ENCODE assay signal across 8 mouse cellular contexts in the genomic region with DNA sequence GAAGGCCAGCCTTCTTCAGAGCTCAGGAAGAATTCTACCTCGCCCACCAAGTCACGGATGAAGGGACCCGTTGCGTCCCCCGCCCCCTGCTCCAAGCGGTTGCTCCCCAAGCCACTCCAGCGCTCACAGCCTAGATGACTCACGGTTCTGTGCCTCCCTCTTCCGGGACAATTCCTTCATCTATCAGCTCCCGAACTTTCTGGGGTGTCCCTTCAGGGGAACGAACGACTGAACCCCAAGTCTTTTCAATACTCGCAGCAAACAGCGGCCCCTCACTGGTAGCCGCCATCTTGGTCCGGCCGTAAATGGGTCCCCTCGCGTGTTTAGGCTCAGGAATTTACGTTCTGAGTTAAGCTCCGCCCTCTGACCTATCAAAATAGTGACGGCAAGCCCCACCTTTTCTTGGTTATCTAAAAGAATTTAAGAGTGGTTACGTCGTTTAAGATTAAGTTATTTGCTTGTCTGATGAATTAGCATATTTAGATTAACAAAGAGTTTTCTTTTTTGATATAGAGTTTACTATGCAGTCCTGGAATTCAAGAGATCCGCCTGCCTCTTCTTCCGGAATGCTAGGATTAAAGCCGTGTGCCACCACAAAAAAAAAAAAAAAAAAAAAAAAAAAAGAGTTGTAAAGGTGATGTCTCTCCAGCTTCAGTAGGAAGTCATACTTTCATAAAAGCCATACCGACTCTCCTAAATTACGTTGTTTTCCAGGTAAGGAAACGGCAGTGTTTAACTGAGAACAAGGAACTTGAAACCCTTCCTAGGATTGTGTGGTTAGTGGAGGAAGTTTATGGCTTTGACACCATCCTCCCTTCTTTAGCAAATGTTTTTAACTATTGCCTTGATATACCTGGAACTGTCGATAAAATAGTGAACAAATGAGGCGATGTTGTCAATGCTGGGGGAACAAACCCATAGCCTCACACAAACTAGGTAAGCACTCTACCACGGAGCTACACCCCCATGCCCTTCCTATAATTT. TPM values are rescaled to one million over a fixed set of nuclear protein-coding genes. Genes with fewer than 3 reads are reported as not detected.
DNase-seq lines count a peak whose midpoint lies in the region; ATAC-seq lines count a peak whose summit lies in the region.

TSS of gene Zc3hc1 (minus strand) at position 315 of the 984 bp plus-strand sequence.

- H3K9ac ChIP-seq in embryonic facial prominence, embryonic 11.5 days (replicated peaks; ENCODE audit: low read length), result peak within 1 kb of the TSS; percentile 73
- H3K9ac ChIP-seq in limb, embryonic 11.5 days (ENCODE audit: low read length), result peak within 1 kb of the TSS; percentile 68
- peak within 1 kb of the TSS; percentile 74 for H3K9ac ChIP-seq in midbrain, embryonic 14.5 days (replicated peaks; ENCODE audit: low read length)

- no peak within 1 kb of the TSS for H3K27ac ChIP-seq in embryonic facial prominence, embryonic 11.5 days (replicated peaks; ENCODE audit: low read depth, low read length)
- H3K27ac ChIP-seq in limb, embryonic 11.5 days (replicated peaks; ENCODE audit: low read depth, low read length), result no peak within 1 kb of the TSS
- H3K27ac ChIP-seq in midbrain, embryonic 14.5 days (replicated peaks; ENCODE audit: low read depth, low read length), result peak within 1 kb of the TSS; percentile 67

- no peaks in the 10 kb centered on the region for H3K9me3 ChIP-seq in embryonic facial prominence, embryonic 11.5 days (replicated peaks; ENCODE audit: control insufficient read depth, low read length)
- H3K9me3 ChIP-seq in limb, embryonic 11.5 days (ENCODE audit: control insufficient read depth, low read length), result no peaks in the 10 kb centered on the region
- H3K9me3 ChIP-seq in midbrain, embryonic 14.5 days (ENCODE audit: control insufficient read depth, low read length), result no peaks in the 10 kb centered on the region

- H3K27me3 ChIP-seq in embryonic facial prominence, embryonic 11.5 days (ENCODE audit: control insufficient read depth, insufficient read depth, low read length), result no peaks in the 10 kb centered on the region
- H3K27me3 ChIP-seq in limb, embryonic 11.5 days (ENCODE audit: control insufficient read depth, insufficient read depth, low read length), result no peaks in the 10 kb centered on the region
- no peaks in the 10 kb centered on the region for H3K27me3 ChIP-seq in midbrain, embryonic 14.5 days (ENCODE audit: control insufficient read depth, insufficient read depth, low read length)

- H3K4me1 ChIP-seq in embryonic facial prominence, embryonic 11.5 days (ENCODE audit: control insufficient read depth, insufficient read depth, low read length), result no peaks in the 10 kb centered on the region
- H3K4me1 ChIP-seq in limb, embryonic 11.5 days (ENCODE audit: control insufficient read depth, insufficient read depth, low read length), result no peaks in the 10 kb centered on the region
- no peaks in the 10 kb centered on the region for H3K4me1 ChIP-seq in midbrain, embryonic 14.5 days (ENCODE audit: control insufficient read depth, insufficient read depth, low read length)

- no peaks in the 10 kb centered on the region for H3K36me3 ChIP-seq in embryonic facial prominence, embryonic 11.5 days (replicated peaks; ENCODE audit: control insufficient read depth, insufficient read depth, low read depth, low read length)
- no peaks in the 10 kb centered on the region for H3K36me3 ChIP-seq in limb, embryonic 11.5 days (ENCODE audit: control insufficient read depth, insufficient read depth, low read length)
- H3K36me3 ChIP-seq in midbrain, embryonic 14.5 days (ENCODE audit: control insufficient read depth, insufficient read depth, low read length), result peaks cover 12% of the 10 kb centered on the region

- H3K4me3 ChIP-seq in embryonic facial prominence, embryonic 11.5 days (ENCODE audit: low read depth, low read length), result peak within 1 kb of the TSS; percentile 62
- peak within 1 kb of the TSS; percentile 67 for H3K4me3 ChIP-seq in limb, embryonic 11.5 days (ENCODE audit: low read depth, low read length)
- H3K4me3 ChIP-seq in midbrain, embryonic 14.5 days (replicated peaks; ENCODE audit: low read depth, low read length), result peak within 1 kb of the TSS; percentile 82

- H3K4me2 ChIP-seq in embryonic facial prominence, embryonic 11.5 days (ENCODE audit: low read depth, low read length), result peak within 1 kb of the TSS; percentile 26
- peak within 1 kb of the TSS; percentile 36 for H3K4me2 ChIP-seq in limb, embryonic 11.5 days (ENCODE audit: low read depth, severe bottlenecking)
- H3K4me2 ChIP-seq in midbrain, embryonic 14.5 days (ENCODE audit: low read length), result peak within 1 kb of the TSS; percentile 52

- peak; percentile 67; the same call in 1 of the 2 replicates for ATAC-seq in embryonic facial prominence, embryonic 11.5 days (replicated peaks; ENCODE audit: insufficient number of reproducible peaks, low FRiP score, low TSS enrichment, low read depth)
- peak; percentile 70; the same call in 1 of the 2 replicates for ATAC-seq in limb, embryonic 11.5 days (ENCODE audit: insufficient number of reproducible peaks, low FRiP score, low TSS enrichment, low read depth)
- ATAC-seq in midbrain, embryonic 14.5 days (ENCODE audit: low FRiP score, low TSS enrichment), result peak; percentile 78; the same call in 1 of the 2 replicates

- WGBS in embryonic facial prominence, embryonic 11.5 days, result 17% methylated on average over 33 of the region's 33 CpGs
- 19% methylated on average over 33 of the region's 33 CpGs for WGBS in limb, embryonic 11.5 days
- 18% methylated on average over 33 of the region's 33 CpGs for WGBS in midbrain, embryonic 14.5 days

- peak; percentile 46 to 58 for DNase-seq in urinary bladder, adult 18-20 months (ENCODE audit: low spot score in 2 of 2)
- DNase-seq in urinary bladder, postnatal 10 days (ENCODE audit: low spot score), result no peak
- peak; percentile 90 for DNase-seq in embryonic facial prominence, embryonic 11.5 days (ENCODE audit: low spot score)
- peak; percentile 98 for DNase-seq in heart, adult 11 months
- peak; percentile 79 for DNase-seq in kidney, adult 18-20 months
- DNase-seq in limb, embryonic 11.5 days (ENCODE audit: low spot score), result peak; percentile 83
- peak; percentile 91 for DNase-seq in midbrain, embryonic 14.5 days
- DNase-seq in spleen, adult 18-20 months, result peak; percentile 55 to 74

RNA-seq across cellular contexts. Expression of gene Zc3hc1, which starts in this region (rescaled TPM):
- 89.2 and 90.7 TPM in 2 replicates for polyA plus RNA-seq in embryonic facial prominence, embryonic 11.5 days (2014; fragmentation: Nextera tagmentation; extraction: Ambion mirVana)
- polyA plus RNA-seq in limb, embryonic 11.5 days (2014; fragmentation: Nextera tagmentation; extraction: Ambion mirVana), result 87.8 and 93.7 TPM in 2 replicates
- 67.4 and 71.6 TPM in 2 replicates for polyA plus RNA-seq in midbrain, embryonic 14.5 days (2014; fragmentation: Nextera tagmentation; extraction: Ambion mirVana)
